Mouse (Mus musculus): ENCODE results near the gene Eloa.

The Eloa gene

DNA sequence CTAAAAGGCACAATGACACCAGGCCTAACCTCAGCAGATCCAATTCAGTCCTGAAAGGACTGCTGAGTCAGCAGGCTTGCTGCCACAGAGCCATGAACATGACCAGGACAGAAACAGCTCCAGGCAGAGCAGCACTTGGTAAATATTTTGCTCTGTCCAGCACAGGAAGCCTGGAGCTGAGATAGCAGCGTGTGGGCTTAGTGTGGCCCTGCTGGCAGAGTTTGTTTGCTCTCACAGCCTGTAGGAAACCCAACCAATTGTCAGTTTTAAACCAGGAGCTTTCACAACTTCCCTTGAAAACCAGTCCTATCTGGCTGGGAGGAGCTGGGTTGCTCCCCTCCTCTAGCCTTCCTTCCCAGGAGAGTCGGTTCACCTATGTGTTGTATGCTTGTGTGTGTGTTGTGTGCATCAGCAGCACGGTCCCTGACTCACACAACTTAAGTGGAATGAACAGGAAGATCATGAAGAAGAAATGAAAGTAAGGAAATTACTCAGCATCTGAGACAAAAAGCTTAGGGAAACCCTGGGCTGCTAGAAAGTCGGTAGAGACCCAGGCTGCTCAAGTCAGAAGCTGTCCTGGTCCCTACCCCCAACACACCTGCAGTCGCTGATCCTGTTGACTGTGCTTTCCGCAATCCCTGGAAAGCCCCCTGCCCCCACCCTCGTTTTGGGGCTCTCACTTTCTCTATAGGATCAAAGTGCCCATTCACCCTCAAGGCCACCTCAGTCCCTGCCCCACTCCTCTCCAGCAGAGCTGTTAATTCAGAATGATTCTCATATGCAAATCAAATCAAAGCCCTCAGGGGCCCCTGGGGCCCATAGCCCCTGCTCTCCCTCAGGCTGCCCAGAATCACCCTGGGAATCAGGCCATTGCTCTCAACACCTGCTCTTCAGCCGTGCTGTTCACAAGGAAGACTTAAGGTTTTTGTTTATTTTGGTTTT, 9.7 kb upstream of the Eloa start:
- no peak for DNase-seq (ENCODE audit: low spot score)

DNA sequence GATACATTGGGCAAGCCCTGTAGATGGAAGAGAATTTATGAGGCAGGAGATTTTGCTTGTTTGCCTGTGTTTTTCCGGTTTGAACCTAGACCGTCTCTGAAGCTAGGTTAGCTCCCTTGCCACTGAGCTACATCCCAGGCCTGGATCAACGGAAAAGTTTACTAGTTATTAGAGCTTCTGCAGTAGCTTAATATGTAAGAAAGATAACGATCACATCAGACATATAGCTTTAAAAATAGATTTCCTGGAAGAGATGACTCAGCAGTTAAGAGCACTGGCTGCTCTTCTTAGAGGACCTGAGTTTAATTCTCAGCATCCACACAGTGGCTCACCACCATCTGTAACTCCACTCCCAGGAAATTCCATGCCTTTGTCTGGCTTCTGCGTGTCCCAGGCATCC, 7.1 kb upstream of the Eloa start:
- DNase-seq (ENCODE audit: low spot score): no peak

- DNase-seq (ENCODE audit: low spot score): no peak
Measured at GRCm38 (mm10) chr4:136028132-136028564, 6.6 kb upstream of the Eloa start.

DNA sequence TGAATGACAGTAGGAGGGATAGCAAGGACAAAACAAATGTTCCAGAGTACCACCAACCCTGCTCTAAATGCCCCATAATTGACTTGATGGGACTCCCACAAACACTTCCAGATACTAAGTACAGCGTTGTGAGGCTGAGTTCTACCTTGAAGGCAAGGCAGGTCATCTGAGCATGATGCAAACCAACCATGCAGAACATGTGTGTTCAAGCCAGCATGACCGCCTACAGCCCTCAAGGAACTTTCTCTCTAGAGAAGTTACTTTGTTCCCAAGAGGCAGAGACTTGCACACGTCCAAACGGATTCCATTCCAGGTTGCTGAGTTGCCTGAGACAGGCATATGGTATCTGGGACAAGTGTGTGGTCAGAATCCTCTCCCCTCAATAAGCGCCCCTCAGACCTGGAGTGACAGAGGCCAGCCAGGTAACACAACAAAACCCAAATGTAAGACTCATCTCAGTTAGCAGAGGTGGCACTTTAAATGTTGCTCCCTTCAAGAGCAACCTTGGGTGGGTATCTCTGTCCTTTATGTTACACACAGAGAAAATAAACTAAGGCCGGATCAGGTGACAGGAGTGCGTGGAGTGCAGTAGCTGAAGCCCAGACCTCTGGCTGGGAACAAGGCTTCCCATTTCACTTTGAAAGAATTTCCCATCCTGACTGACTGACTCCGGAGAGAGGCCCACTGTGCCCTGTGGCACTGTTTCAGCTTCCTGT, 6.0 kb upstream of the Eloa start:
- DNase-seq (ENCODE audit: low spot score): no peak

GRCm38 (mm10) chr4:136025350-136025749, 3.8 kb upstream of the Eloa start:
- no peak for DNase-seq (ENCODE audit: low spot score)

DNA sequence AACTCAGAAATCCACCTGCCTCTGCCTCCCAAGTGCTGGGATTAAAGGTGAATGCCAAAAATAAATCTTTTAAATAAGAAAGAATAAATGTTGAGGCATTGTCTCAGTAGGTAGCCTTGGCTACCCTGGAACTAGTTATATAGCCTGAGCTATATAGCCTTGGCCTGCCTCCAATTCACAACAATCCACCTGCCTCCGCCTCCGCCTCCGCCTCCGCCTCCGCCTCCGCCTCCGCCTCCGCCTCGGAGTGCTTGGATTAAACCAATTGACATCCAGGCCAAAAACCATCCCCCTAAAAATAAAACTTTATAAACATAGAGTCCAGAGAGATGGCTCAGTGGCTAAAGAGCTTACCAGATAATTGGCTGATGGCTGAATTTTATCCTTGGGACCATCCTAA, 1.4 kb upstream of the Eloa start:
- DNase-seq (ENCODE audit: low spot score): no peak

GRCm38 (mm10) chr4:136020743-136021548, 617 bp downstream of the Eloa start:
- DNase-seq (ENCODE audit: low spot score): peak; percentile 15

DNA sequence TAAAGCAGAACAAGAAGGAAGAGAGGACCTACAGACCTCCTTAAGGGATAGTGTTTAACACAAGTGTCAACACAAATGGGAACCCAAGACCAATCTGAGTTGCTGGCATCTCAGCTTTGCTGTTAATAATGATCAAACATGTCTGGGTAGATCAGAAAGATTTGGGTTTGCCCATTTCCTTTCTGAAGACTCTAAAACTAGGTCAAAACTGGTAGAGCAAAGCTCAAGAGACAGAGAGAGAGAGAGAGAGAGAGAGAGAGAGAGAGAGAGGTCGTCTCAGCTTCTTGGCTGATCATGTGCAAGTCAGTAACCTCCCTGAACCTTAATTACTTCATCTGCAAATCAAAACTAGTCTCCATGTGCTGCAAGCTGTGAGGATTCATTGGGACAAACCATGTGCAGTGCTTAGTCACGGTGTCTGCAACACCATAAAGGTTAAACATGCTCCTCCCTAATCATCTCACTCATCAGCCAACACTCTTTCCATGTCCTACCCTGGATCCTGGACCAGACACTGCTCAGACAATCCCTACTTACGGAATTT, 5.4 kb downstream of the Eloa start:
- DNase-seq (ENCODE audit: low spot score): no peak

DNA sequence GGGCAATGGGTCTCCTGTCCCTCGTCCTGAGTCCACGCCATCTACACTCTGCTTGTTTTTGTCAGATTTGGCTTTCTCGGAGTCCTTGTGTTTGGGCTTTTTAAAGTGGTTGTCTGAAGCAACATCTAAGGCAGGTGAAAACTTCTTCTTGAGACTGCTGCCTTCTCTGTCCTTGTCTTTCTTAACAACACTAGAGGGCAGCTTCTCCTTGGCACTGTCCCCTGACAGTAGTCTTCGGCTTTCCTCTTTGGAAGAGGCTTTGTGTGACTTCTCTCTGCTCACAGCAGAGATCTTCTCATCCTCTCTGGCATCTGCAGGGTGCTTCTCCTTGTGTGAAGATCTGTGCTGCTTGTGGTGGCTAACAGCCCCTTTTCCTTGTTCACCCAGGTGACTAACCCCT, 11.0 kb downstream of the Eloa start:
- DNase-seq (ENCODE audit: low spot score): no peak

DNA sequence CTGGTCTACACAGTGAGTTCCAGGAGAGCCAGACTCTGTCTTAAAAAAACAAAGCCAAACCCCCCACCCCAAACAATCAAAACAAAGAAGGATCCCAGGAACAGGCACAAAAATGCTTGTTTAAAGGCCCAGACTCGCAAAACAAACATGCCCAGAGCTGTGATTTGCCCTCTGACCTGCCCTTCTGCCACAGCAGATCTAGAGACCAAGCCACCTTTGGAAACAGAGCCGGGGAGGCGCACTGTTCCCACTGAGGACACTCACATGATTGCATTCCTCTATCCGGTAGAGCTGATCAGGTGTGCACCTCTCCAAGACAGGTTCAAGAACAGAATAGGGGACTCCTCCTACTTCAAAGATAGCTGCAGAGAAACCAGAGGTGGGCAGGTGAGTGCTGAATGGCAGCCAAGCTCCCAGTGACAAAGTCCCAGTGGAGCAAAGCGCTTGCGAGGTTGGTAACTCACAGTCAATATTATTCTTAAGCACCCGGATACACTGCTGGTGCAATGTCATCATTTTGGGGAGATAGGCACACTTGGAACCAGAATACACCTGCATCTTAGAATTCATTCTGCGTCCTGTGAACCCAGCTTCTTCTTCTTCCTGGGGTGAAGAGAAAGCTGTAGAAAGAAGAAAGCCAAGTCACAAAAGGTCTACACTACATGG, 12.6 kb downstream of the Eloa start:
- DNase-seq (ENCODE audit: low spot score): no peak

GRCm38 (mm10) chr4:136006821-136007220, 14.7 kb downstream of the Eloa start:
- no peak for DNase-seq (ENCODE audit: low spot score)

DNA sequence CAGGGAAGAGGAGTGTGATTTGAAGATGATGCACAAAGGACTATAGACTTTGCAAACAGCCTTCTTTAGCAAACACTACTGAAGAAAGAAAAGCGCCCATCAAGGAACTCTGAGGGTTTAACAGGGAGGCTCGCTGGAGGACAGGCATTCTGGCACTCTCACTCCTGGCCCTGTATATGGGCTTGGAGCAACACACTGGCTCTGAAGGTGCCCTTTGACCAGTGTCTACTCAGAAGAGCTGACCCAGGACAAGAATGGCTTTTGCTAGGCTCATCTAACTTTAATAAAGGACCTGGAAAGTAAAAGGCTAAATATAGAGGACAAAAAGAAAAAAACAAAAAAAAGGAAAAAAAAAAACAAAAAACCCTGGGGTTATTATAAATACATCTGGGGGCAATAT, 16.6 kb downstream of the Eloa start:
- DNase-seq (ENCODE audit: low spot score): no peak

DNA sequence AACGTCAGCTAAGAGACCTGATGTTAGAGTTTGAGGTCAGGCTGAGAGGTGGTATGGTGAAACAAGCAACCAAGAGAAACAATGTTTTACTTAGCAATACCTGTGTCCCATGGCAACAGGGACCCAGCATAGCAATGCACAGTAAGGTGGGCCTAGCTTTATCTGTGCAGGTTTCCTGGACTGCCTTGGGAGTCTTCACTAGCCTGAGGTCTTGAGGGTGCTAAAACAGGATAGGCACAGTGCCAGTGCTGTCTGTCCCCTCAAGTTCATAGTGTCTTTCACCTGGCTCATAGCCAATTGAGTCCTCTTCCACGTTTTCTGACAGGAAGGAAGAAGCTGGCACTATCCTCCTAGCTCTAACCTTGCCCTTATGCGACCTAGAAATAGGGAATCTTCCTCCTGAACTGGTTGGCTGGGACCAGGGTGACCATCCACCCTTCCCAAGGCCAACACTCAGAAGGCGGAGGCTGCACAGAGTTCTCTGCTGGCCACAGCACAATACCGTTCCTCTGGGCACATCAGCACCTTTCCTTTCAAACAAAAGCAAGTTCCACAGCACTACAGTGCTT, 17.4 kb downstream of the Eloa start:
- no peak for DNase-seq (ENCODE audit: low spot score)

DNA sequence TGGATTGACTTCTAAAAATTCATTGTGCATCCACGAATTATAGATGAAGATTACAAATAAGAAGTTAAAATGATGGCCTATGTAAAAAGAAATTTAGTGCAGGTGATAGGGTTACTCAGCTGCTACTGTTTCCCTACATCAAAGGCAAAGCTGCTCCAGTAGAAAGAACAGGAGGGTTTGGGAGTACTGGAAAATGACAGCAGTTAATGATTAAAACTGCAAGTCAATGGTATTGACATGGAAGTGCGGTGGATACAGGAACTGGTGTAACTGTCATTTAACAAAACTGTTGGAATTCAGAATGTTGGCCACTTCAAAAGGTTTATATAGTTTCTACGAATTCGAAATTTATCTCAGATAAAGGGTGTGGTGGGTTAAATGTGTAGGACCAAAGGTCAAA, 26.4 kb downstream of the Eloa start:
- DNase-seq (ENCODE audit: low spot score): no peak

GRCm38 (mm10) chr4:135993941-135994340, 27.6 kb downstream of the Eloa start:
- no peak for DNase-seq (ENCODE audit: low spot score)

DNA sequence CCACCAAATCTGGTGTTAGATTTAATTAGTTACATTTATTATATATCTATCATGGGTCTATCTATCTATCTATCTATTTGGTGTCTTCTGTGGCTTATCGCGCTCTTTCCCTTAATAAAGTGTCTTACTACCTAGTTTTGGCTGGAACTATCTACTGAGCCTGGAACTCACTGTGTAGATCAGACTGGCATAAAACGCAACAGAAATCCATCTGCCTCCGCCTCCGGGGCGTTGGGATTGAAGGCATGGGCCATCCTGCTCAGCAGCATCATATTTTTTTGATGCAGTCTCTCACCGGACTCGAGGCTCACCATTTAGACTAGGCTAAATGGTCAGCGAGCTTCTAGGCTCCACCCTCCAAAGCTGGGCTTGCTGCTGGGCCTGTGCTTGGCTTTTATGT, 33.8 kb downstream of the Eloa start:
- no peak for DNase-seq (ENCODE audit: low spot score)

DNA sequence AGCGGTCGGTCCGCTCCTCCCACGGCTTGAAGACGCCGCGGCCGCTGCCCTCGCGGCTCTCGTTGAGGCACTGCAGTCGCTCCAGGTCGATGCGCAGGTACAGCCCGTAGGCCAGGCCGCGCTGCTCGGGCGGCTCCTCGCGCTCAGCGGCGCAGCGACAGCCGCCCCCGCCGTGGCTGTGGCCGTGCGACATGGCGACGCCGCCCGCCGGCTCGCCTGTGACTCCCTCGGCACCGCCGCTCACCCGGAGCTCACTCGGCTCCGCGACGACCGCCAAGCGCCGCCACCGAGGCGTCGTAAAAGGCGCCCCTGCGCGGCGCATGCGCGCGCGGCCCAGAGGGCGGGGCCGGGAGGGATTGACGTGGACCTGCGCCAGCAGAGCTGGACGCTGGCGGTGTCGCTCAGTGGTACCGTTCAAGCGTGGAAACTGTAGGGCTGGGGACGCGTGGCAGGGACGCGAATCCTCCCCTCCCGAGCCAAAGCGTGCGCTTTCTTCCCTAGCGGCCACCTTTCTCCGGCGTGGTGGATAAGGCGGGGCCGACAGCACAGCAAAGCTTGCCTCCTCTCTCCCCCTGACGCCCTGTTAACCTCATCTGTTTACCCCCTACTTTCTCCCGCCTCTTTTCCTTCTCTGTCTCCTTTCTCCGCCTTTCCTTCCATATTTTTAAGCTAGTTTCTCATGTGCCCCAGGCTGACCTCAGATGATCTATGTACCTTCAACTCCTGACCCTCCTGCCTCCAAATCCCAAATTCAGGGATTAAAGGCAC, 34.4 kb downstream of the Eloa start, which contains the start of gene Pithd1:
Gene Pithd1, minus strand, starts transcription at position 322 of the 768 bp plus-strand sequence.
- peak; percentile 93 for DNase-seq (ENCODE audit: low spot score)

DNA sequence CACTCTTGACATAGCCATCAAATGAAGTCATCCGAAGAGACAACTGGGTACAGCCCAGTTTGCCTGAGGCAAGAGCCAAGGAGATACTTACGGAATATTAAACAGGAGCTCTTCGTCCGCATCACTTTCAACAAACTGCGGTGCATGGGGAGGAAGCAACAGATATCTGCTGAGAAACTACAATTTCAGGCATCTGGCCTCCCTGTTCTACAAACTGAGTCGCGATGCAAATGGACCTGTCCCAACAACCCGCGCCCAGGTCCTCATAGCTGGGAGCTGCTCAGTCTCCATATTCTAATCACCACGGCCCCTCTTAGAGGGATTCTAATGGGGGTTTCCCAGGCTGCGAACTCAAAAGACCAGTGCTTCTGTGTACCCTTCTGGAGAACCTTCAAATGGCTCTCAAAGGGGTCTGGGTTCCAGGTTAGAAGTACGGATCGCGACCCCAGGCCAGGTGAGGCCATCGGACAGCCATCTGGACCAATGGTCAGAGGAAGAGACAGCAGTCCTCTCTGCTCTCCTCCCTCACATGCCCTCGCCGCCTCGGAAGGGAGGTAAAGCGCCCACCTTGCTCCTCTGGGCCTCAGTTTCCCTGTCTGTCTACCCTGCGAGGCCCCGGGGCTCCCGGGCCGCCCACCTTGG, 35.1 kb downstream of the Eloa start:
- no peak for DNase-seq (ENCODE audit: low spot score)

DNA sequence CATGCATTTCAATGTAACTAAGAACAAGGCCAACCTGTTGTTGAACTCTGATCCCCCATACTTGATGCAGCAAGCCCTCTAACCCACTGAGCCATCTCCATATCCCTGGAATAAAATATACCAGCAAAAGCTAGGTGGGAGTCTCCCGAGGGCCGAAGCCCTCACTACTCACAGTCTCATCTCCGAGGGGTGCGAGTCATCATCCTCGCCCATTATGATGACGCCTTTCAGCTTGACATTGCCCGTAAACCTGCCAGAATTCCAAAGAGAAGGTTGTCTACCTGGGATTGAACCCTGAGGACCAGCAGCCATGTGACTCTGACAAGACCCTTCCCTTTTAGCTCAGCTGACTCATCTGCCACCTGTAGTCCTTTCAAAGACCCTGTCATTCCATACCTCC, 35.8 kb downstream of the Eloa start:
- no peak for DNase-seq (ENCODE audit: low spot score)

DNA sequence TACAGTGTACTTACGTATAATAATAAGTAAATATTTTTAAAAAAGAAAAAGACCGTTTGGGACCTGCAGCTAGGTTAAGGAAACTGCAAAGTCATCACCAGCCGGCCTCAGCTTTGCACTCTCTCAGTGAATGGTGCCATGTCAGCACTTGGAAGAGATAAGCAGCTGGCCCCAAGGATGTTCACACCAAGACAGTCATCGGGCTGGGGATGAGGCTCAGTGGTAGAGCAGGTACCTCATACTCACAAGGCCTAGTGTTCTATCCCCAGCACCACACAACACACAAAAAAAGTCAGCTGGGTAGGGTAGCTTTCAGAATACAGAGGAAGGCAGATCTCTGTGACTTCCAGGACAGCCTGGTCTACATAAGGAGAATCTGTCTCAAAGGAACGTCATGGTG, 36.4 kb downstream of the Eloa start:
- DNase-seq (ENCODE audit: low spot score): no peak
